Mouse (Mus musculus) embryonic stem cell, embryonic (primary cell): ENCODE results near the gene Slc9a1.

Source experiments
- CTCF ChIA-PET, 4 experiments: fragments of 300-600 bp in 2 of 4; fragments of 350-600 bp in 2 of 4; sonication (Branson Sonifier 250); formaldehyde crosslinking; loops; one replicate each; lab custom pipeline; 2022; ENCODE audit warnings: inconsistent platforms in 2 of 4; lab: Charles Lee
- POLR2A ChIA-PET, 4 experiments: fragments of 300-600 bp in 2 of 4; fragments of 350-600 bp in 2 of 4; sonication (Branson Sonifier 250); formaldehyde crosslinking; loops; one replicate each; lab custom pipeline; 2022; ENCODE audit warnings: antibody characterized with exemption in 4 of 4, inconsistent platforms in 1 of 4; lab: Charles Lee

The Slc9a1 gene

DNA sequence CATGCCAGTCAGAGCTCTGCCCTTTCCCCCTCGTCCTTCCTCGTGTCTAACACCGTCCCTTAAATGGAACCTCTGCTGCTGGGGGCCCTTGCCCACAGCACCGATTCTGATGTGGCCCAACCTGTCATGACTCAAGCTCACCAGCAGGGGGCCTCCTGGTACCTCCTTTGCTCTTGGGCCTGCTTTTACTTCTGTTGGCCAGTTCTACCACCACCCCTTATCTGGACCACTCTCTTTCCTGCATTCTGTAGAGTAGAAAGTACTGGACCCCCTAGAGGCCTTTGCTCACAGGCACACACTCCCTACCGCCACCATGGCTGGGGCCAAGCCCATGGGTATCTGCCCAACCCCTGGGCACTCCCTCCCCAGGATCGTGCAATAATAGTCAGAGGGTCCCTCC, 53.6 kb downstream of the Slc9a1 start:
- ChIA-PET POLR2A (interaction anchor here in 3 of 4 experiments (0.6 to 5.7 kb wide), 30 partner anchors 9 to 227 kb away, joined by 3 to 53 read pairs (median 4); partner anchors contain the start of genes Slc9a1 (in 2 of the 3) and Wdtc1 (in 2 of the 3)), CTCF (interaction anchor here (0.5 to 7.8 kb wide), 85 partner anchors 8 to 1889 kb away, joined by 3 to 159 read pairs (median 4); partner anchors contain the start of genes Nudc (in 2 of the 4), Tent5b (in 2 of the 4), Kdf1 (in 1 of the 4) and Slc9a1 (in 1 of the 4))

DNA sequence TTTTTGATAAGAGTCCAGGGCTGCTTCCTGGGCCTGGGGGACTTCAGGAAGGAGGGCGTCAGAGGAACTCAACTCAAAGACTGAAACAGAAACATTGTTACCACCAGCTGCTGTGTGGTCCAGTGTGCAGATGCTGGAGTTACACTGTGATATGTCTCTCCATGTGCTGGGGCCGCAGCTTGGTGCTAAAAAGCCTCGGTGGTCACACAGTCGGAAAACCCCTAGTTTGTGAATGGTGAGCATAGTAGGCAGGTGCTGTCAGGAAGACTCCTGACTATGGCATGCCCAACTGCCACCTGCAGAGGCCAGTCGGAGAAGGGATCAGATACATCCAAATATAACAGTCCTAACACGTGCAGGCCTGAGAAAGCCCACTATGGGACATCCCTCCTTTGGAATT, 54.2 kb downstream of the Slc9a1 start:
- POLR2A ChIA-PET, result interaction anchor here in 3 of 4 experiments (0.6 to 5.7 kb wide), 24 partner anchors 9 to 227 kb away, joined by 3 to 53 read pairs (median 4); partner anchors contain the start of genes Slc9a1 (in 2 of the 3), Wdtc1 (in 2 of the 3) and Nudc (in 1 of the 3)

DNA sequence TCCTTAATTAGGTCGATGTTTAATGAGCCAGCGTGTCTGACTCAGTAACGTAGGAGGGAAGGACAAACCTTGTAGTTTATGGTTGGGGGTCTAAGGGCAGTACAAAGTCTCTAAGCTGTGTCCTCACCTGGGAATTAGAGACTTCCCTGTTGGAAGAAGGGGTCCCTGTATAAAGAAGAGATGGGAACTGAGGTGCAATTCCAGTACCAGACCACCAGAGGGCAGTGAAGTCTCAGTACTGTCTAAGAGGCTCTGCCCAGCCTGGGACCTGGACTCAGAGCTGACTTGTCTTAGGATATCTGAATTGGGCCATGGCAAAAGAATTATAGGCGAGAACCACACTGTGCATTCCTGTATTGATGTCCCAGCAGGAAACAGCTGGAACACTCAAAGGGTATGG, 54.6 kb downstream of the Slc9a1 start:
- POLR2A ChIA-PET, result interaction anchor here (0.6 to 5.7 kb wide), 19 partner anchors 10 to 122 kb away, joined by 3 to 53 read pairs (median 5); partner anchors contain the start of genes Nudc (in 1 of the 4), Slc9a1 (in 1 of the 4) and Wdtc1 (in 1 of the 4)
- CTCF ChIA-PET, result interaction anchor here (0.5 to 7.8 kb wide), 60 partner anchors 9 to 500 kb away, joined by 3 to 159 read pairs (median 5); partner anchors contain the start of genes Tent5b (in 2 of the 4), Kdf1 (in 1 of the 4) and Wdtc1 (in 1 of the 4)

More for the DNA sequence above, 54.2 kb downstream of the Slc9a1 start:
- CTCF ChIA-PET, result interaction anchor here (0.5 to 7.8 kb wide), 76 partner anchors 8 to 600 kb away, joined by 3 to 159 read pairs (median 5); partner anchors contain the start of genes Tent5b (in 2 of the 4), Kdf1 (in 1 of the 4), Slc9a1 (in 1 of the 4) and Wdtc1 (in 1 of the 4)

DNA sequence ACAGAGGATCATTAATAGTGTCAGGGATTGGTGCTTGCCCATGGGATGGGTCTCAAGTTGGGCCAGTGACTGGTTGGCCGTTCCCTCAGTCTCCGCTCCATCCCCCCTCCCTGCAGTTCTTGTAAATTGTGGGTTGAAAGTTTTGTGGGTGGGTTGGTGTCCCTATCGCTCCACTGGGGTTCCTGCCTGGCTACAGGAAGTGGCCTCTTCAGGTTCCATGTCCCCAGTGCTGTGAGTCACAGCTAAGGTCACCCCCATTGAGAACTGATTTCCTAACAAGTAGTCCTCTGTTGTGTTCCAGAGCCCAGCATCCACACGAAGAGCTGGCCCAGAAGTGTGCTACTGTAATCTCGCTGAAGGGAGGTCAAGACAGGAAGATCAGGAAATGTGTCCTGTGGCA, 56.6 kb downstream of the Slc9a1 start:
- POLR2A ChIA-PET, result interaction anchor here in 2 of 4 experiments (0.6 to 3.8 kb wide), 6 partner anchors 12 to 120 kb away, joined by 3 to 19 read pairs (median 3); partner anchors contain the start of gene Nudc (in 1 of the 2)
- CTCF ChIA-PET, result interaction anchor here (0.6 to 7.8 kb wide), 5 partner anchors 23 to 1630 kb away, joined by 3 to 159 read pairs (median 8); no protein-coding TSS in a partner anchor

DNA sequence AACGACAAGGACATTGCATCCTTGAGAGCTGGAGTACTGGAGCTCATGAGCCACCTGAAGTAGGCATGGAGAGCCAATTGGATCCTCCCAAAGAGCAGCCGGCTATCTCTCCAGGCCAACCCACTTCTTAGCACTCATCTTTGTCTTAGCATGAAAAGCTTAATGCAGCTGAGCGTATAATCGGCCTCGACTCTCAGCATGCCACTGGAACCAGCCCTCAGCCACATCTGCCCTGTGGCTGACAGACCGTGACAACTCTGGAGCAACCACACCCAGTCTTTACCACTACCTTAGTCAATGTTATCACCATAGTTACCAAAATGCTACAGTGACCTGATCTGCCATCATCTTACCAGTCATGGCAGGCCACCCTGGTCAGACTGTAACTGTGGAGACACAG, 62.0 kb downstream of the Slc9a1 start:
- ChIA-PET CTCF (interaction anchor here in 2 of 4 experiments (1.1 to 1.8 kb wide), 3 partner anchors 8 to 20 kb away, joined by 3 to 5 read pairs (median 3); no protein-coding TSS in a partner anchor), POLR2A (interaction anchor here in 3 of 4 experiments (0.5 to 1.4 kb wide), 9 partner anchors 8 to 64 kb away, joined by 3 to 5 read pairs (median 3); no protein-coding TSS in a partner anchor)

DNA sequence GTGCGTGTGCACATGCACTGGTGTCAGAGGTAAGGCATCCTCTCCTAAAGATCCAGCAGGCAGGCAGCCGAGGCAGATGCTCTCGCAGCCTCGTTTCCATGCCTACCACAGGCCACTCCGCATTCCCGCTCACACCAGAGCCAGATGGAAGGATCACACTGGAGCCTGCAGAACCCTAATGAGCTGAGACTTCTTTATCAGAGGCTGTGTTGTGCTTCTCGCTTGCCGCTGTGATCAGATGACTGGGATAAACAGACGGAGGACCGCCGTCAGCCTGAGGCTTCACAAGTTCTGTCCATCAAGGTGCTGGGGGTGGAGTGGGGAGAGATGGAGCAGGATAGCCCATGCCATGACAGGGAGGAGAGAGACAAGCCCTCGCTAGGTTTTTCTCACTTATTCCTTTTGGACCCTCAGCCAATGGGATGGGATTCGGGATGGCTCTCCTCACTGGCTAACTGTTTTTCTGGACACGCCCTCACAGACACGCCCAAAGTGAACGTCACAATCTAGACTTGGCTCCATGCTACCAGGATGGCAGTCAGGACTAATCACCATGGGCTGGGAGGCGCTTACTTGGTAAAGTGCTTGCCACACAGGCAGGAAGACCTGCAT, 63.2 kb downstream of the Slc9a1 start:
- ChIA-PET POLR2A (interaction anchor here in 3 of 4 experiments (0.6 to 1.2 kb wide), 7 partner anchors 14 to 161 kb away, joined by 3 to 5 read pairs (median 3); no protein-coding TSS in a partner anchor), CTCF (interaction anchor here in 3 of 4 experiments (0.6 to 1.5 kb wide), 5 partner anchors 12 to 1158 kb away, joined by 3 to 9 read pairs (median 3); no protein-coding TSS in a partner anchor)

DNA sequence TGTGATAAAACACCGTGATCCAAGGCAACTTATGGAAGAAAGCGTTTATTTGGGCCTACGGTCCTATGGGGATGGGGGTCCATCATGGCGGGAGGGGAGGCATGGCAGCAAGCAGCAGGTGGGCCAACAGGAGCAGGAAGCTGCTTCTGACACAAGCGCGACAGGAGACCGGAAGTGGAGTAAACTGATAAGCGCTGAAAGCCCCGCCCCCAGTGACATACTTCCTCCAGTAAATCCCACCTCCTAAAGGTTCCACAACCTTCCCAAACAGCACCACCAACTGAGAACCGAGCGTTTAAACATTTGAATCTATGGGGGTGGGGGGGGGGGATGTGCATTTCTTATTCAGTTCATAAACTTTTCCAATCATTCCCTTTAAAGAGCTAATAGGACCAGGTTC, 66.4 kb downstream of the Slc9a1 start:
- ChIA-PET CTCF (interaction anchor here (0.6 to 1.9 kb wide), 12 partner anchors 11 to 194 kb away, joined by 3 to 10 read pairs (median 3); no protein-coding TSS in a partner anchor), POLR2A (interaction anchor here in 3 of 4 experiments (0.7 to 4.7 kb wide), 15 partner anchors 9 to 395 kb away, joined by 3 to 29 read pairs (median 5); partner anchors contain the start of genes Wdtc1 (in 2 of the 3), Gpatch3 (in 1 of the 3) and Tmem222 (in 1 of the 3))

DNA sequence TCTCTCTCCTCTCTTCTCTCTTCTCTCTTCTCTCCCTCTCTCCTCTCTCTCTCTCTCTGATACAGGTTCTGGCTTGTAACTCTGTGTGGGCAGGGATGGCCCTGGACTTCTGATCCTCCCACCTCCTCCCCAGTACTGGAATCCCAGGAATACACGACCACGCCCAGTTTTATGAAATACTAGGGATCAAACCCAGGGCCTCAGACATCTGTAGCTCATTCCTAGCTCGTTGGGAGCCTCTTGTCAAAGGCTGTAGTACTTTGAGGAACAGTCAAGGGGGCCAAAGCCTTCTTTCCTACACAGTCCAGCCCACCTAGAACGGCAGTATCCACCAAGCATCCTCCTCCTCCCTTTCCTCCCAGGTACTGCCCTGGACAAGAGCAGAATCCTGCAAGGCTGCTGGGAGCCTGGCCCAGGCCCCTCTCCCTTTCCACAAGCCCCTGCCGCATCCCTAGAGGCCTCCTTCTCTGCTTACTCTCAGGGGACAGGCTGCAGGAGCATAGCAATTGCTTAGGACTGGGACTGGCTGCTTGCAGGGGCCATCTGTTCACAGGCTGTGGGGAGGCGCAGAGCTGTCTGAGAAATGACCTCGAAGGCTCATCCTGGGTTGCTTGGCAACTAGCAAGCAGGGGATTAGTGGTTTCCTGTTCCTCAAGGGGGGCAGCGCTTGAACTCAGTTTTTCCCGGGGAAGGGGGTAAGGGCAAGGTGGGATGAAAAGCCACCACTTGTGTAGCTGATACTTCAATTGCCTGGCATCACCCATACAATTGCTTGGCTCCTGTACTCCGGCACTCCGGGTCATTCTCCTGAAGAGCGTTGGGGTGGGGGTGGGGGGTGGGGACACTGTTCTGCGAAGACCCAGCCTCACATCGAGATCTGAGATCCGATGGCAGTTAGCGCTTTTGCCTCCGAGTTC, 70.2 kb downstream of the Slc9a1 start:
- ChIA-PET POLR2A (interaction anchor here in 3 of 4 experiments (0.6 to 2.1 kb wide), 23 partner anchors 9 to 523 kb away, joined by 3 to 10 read pairs (median 4); partner anchors contain the start of genes Wdtc1 (in 3 of the 3) and Tent5b (in 1 of the 3)), CTCF (interaction anchor here (0.5 to 3.8 kb wide), 22 partner anchors 10 to 957 kb away, joined by 3 to 24 read pairs (median 6); partner anchors contain the start of genes Nudc (in 1 of the 4) and Pafah2 (in 1 of the 4))

DNA sequence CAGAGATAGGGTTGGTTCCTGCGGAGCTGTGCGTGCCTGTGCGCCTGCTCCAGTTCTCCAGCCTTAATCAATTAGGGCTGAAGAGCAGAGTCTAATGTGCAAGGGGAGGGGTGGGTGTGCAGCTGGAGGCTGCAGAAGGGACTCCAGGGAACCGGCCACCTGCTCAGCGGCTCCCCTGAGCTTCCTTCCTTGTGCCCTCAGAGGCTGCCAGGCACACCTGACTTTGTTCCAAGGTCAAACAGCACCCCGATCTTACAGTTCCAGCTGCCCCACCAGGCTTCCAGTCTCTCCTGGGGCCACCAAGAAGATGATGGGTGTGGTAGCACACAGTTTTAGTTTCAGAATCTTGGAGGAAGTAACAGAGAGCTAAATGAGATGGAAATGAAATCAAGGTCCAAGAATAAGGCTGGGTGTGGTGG, 70.9 kb downstream of the Slc9a1 start:
- ChIA-PET POLR2A (interaction anchor here (0.6 to 2.1 kb wide), 24 partner anchors 8 to 543 kb away, joined by 3 to 10 read pairs (median 4); partner anchors contain the start of genes Wdtc1 (in 3 of the 4) and Tent5b (in 1 of the 4)), CTCF (interaction anchor here (0.5 to 3.8 kb wide), 23 partner anchors 9 to 956 kb away, joined by 3 to 24 read pairs (median 5); partner anchors contain the start of genes Nudc (in 1 of the 4) and Pafah2 (in 1 of the 4))

DNA sequence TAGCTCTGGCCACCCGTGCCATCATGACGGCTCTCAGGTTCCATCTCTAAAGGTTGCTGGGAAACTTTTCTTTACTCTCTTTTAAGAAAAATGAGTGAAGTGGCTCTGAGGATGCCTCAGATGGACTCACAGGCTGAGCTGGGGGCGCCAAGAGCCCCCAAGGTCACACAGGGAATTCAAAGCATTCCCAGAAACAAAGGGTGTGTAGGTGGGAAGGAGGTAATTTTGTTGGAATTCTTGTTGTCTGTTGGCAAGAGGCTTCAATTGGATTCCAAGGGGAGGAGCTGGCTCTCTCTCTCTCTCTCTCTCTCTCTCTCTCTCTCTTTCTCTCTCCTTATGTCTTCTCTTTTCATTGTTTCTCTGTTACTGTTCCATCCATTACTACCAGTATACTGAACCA, 72.7 kb downstream of the Slc9a1 start:
- CTCF ChIA-PET, result interaction anchor here in 3 of 4 experiments (0.6 to 3.8 kb wide), 13 partner anchors 9 to 135 kb away, joined by 3 to 24 read pairs (median 5); partner anchors contain the start of gene Tent5b (in 2 of the 3)
- POLR2A ChIA-PET, result interaction anchor here in 3 of 4 experiments (0.6 to 2.9 kb wide), 18 partner anchors 11 to 515 kb away, joined by 3 to 17 read pairs (median 4); partner anchors contain the start of genes Wdtc1 (in 3 of the 3), Nudc (in 1 of the 3) and Slc9a1 (in 1 of the 3)

DNA sequence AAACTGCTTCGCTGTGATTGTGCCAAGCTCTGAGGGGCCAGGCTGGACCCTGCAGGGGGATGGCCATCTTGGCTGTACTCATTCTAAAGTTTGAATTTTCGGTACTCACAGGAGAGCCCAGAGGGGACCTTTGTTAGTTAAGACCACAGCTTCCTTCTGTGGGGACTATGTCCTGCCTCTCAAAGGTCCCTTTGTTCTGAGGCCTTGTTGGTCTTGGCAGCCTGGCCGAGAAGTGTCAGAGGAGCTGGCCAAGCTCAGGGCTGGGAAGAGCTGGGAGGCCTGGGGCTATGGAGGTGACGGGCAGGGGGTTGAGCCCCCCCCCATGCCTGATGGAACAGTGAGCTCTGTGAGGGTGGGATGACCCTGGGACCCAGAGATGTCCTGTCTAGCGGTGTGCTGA, 73.6 kb downstream of the Slc9a1 start:
- CTCF ChIA-PET, result interaction anchor here in 3 of 4 experiments (0.7 to 3.8 kb wide), 13 partner anchors 8 to 371 kb away, joined by 3 to 24 read pairs (median 3); partner anchors contain the start of gene Tent5b (in 1 of the 3)
- POLR2A ChIA-PET, result interaction anchor here in 3 of 4 experiments (0.5 to 2.9 kb wide), 24 partner anchors 8 to 371 kb away, joined by 3 to 17 read pairs (median 4); partner anchors contain the start of genes Wdtc1 (in 3 of the 3), Kdf1 (in 1 of the 3), Slc9a1 (in 1 of the 3) and Tent5b (in 1 of the 3)

DNA sequence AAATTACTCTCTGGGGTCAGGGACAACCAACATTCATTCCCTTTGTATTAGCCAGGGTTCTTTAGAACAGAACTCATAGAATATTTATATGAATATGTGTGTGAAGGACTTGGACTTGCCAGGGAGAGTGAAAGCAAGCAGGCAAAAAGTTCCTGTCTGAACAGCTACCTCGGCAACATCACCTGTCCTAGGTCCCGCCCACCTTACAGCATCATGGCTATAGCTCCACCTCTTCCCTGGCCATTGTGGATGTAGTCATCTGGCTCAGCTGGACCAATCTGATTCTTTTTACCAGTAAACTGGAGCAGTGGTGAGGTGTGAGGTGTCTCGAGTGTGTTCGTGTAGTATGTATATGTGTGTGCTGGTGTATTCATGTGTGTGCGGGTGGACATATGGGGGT, 76.2 kb downstream of the Slc9a1 start:
- POLR2A ChIA-PET, result interaction anchor here in 3 of 4 experiments (0.6 to 2.7 kb wide), 14 partner anchors 10 to 1572 kb away, joined by 3 to 9 read pairs (median 4); partner anchors contain the start of genes Wdtc1 (in 2 of the 3), Nudc (in 1 of the 3), Slc9a1 (in 1 of the 3) and Srsf4 (in 1 of the 3)
- CTCF ChIA-PET, result interaction anchor here in 2 of 4 experiments (1.0 to 8.6 kb wide), 4 partner anchors 9 to 54 kb away, joined by 3 to 143 read pairs (median 4); no protein-coding TSS in a partner anchor

DNA sequence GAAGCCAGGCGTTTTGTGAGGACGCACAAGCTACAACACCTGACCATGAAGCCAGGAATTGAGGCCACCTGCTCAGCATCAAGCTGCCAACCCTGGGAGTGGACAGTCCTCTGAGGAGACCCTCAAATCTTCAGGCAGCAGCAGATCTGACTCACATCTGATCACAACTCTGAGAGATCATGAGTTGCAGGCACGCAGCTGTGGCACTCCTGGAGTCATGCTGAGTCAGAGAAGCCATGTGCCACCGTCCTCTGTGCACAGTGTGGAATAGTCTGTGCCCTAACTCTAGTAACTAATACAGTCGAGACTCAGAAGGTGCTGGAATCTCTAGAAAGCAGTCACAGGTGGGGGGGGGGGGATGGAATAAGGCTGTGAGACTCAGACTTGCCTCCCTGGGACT, 77.9 kb downstream of the Slc9a1 start:
- POLR2A ChIA-PET, result interaction anchor here in 3 of 4 experiments (0.6 to 7.0 kb wide), 14 partner anchors 9 to 708 kb away, joined by 3 to 53 read pairs (median 4); partner anchors contain the start of genes Nudc (in 1 of the 3), Slc9a1 (in 1 of the 3) and Wdtc1 (in 1 of the 3)
- CTCF ChIA-PET, result interaction anchor here (0.6 to 8.6 kb wide), 8 partner anchors 12 to 763 kb away, joined by 3 to 143 read pairs (median 5); no protein-coding TSS in a partner anchor

DNA sequence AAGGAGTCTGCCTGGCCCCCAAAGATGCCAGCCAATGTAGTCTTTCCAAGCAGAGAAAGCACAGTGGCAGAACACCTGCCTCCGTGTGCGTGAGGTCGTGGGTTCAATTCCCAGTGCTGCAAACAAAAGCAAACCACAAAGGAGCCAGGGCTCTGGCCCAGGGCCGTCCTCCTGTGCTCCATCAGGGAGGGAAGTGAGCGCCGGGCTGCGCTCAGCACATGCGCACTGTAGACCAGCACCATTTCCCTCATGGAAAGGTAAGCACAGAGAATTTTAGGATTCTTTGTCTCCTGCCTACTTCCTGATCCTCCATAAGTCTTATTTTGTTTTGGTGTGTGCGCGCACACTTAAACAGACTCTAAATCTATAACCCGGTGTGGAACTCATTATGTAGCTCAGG, 78.5 kb downstream of the Slc9a1 start:
- ChIA-PET POLR2A (interaction anchor here in 3 of 4 experiments (0.5 to 7.0 kb wide), 18 partner anchors 8 to 99 kb away, joined by 3 to 53 read pairs (median 5); partner anchors contain the start of gene Wdtc1 (in 1 of the 3)), CTCF (interaction anchor here in 3 of 4 experiments (0.6 to 8.6 kb wide), 11 partner anchors 9 to 95 kb away, joined by 3 to 159 read pairs (median 9); partner anchors contain the start of genes Tent5b (in 2 of the 3) and Wdtc1 (in 1 of the 3))

DNA sequence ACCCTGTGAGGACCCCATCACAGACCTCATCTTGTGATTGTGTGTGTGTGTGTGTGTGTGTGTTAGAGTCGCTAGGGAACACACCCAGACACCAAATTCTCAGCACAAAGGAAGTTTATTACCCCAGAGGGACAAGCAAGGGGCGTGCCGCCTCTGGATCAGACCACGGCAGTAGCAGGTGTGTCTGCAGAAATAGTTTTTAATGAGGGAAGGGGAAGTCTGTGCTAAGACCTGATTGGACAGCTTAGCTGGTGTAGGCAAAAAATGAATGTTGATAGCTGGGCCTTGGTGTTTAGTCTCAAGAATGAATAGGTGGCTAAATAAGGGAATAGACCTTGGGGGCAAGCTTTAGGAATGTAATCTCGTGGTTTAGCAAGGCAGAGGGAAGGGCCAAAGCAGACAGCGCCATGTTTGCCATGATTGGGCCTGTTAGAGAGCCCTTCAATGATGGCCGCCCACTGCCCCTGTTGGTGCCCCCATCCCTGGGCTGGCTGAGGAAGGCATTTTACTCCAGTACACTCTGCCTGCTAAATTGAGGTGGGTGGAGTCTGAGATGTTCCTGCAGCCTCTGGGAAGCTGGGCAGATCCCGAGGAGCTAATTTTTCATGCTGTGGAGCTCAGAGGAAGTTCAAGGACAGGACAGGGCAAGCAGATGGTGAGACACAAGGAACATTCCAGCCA, 79.3 kb downstream of the Slc9a1 start:
- ChIA-PET POLR2A (interaction anchor here (0.5 to 7.0 kb wide), 31 partner anchors 9 to 365 kb away, joined by 3 to 53 read pairs (median 5); partner anchors contain the start of genes Tent5b (in 2 of the 4) and Wdtc1 (in 2 of the 4)), CTCF (interaction anchor here (0.6 to 8.6 kb wide), 42 partner anchors 9 to 440 kb away, joined by 3 to 159 read pairs (median 4); partner anchors contain the start of genes Tent5b (in 3 of the 4), Trnp1 (in 1 of the 4) and Wdtc1 (in 1 of the 4))
